Mouse (Mus musculus): ENCODE measurements around the gene Cfap61. TPM values are rescaled to one million over a fixed set of nuclear protein-coding genes. Genes with fewer than 3 reads are reported as not detected.

The Cfap61 gene
- polyA plus RNA-seq, 1 experiment from 2014 or later, result 1.4 TPM

DNA sequence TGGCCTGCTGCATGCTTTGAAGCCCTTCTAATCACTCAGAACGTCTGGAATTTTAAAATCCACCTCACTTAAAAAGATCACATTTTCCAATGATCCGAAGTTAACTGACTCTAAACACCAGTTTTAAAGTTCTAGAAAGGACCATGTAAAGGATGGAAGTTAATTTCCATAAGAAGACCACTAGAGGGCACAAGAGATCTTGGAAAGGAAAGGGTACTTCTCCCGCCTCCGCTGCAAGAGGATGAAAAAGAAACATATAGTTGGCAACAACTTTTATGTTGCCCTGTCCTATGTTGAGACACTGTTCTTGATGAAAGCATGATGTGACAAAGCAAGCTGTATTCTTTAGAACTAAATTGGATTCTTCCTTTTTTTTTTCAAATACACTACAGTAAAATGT, 22.9 kb downstream of the Cfap61 start:
- no peak overlapping the region for H3K9ac ChIP-seq (ENCODE audit: low read length)
- peaks cover 4% of the 10 kb centered on the region; the same call in 1 of the 2 replicates for H3K4me1 ChIP-seq (replicated peaks; ENCODE audit: control insufficient read depth, insufficient read depth, low read length)
- no peaks in the 10 kb centered on the region for H3K36me3 ChIP-seq (ENCODE audit: control insufficient read depth, insufficient read depth, low read length)
- no peaks in the 10 kb centered on the region; the same call in 1 of the 2 replicates for H3K27me3 ChIP-seq (ENCODE audit: control insufficient read depth, insufficient read depth, low read length)
- ATAC-seq (replicated peaks; ENCODE audit: low FRiP score) (no peak), DNase-seq (ENCODE audit: low spot score) (no peak)
- H3K4me2 ChIP-seq (ENCODE audit: low read depth, low read length, severe bottlenecking), result no peak overlapping the region
- no peaks in the 10 kb centered on the region for H3K9me3 ChIP-seq (ENCODE audit: control insufficient read depth, low read length)
- H3K27ac ChIP-seq (ENCODE audit: low read depth, low read length), result no peak overlapping the region
- H3K4me3 ChIP-seq (ENCODE audit: low read depth, low read length), result no peak overlapping the region
- WGBS, result 12% methylated on average over 4 of the region's 4 CpGs

DNA sequence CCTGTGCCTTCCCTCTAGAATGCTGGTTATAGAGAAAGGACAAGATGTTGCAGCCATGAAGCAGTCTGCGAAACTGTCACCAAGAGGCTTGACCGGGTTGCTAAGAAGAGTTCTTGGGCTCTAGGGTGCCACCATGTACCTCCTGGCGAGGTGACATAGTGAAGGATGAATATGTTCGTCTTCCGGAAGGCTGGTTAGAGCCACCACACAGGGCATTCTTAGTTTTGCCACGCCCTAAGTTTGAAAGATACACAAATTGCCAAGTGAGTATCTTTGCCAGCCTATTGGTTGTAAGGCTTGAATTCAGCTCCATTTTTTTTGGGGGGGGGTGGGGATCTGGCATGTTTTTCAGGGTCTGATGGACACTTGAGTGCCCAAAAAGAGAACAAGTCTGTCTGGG, 23.5 kb downstream of the Cfap61 start:
- no peak for DNase-seq (ENCODE audit: low spot score)

DNA sequence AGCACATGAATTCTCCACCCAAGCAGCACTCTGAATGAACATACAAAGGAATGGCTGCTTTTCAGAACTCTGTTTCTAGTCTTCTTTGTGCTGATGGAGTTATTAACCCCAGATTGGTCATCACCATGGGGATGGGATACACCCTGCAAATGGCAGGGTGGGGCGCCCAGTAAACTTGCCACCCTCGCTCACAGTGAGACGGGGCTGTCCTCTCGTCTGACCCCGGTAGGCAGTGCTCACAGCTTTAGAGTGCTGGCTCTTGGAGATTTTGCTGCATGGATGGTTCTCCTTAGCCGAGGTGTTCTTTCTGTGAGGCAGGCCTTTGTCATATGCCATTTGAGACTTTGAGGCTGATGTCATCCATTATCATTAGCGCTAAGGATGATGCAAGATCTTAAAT, 24.0 kb downstream of the Cfap61 start:
- H3K4me2 ChIP-seq (ENCODE audit: low read depth, low read length, severe bottlenecking), result no peak overlapping the region
- no peak overlapping the region for H3K9ac ChIP-seq (ENCODE audit: low read length)
- H3K36me3 ChIP-seq (ENCODE audit: control insufficient read depth, insufficient read depth, low read length), result no peaks in the 10 kb centered on the region
- no peak overlapping the region for H3K27ac ChIP-seq (ENCODE audit: low read depth, low read length)
- ATAC-seq (replicated peaks; ENCODE audit: low FRiP score), result peak; percentile 76
- no peak for DNase-seq (ENCODE audit: low spot score)
- H3K9me3 ChIP-seq (ENCODE audit: control insufficient read depth, low read length), result no peaks in the 10 kb centered on the region
- no peak overlapping the region for H3K4me3 ChIP-seq (ENCODE audit: low read depth, low read length)
- peaks cover 4% of the 10 kb centered on the region; the same call in 1 of the 2 replicates for H3K4me1 ChIP-seq (replicated peaks; ENCODE audit: control insufficient read depth, insufficient read depth, low read length)
- WGBS, result 48% methylated on average over 7 of the region's 7 CpGs
- no peaks in the 10 kb centered on the region for H3K27me3 ChIP-seq (ENCODE audit: control insufficient read depth, insufficient read depth, low read length)

More for the DNA sequence above, 23.5 kb downstream of the Cfap61 start:
- Histone ChIP-seq H3K27ac (ENCODE audit: low read depth, low read length) (peak overlapping the region; percentile 18; the same call in 1 of the 2 replicates), H3K4me3 (ENCODE audit: low read depth, low read length) (no peak overlapping the region), H3K9me3 (ENCODE audit: control insufficient read depth, low read length) (no peaks in the 10 kb centered on the region), H3K27me3 (ENCODE audit: control insufficient read depth, insufficient read depth, low read length) (no peaks in the 10 kb centered on the region), H3K9ac (ENCODE audit: low read length) (no peak overlapping the region), H3K4me2 (ENCODE audit: low read depth, low read length, severe bottlenecking) (no peak overlapping the region), H3K4me1 (replicated peaks; ENCODE audit: control insufficient read depth, insufficient read depth, low read length) (peaks cover 4% of the 10 kb centered on the region; the same call in 1 of the 2 replicates), H3K36me3 (ENCODE audit: control insufficient read depth, insufficient read depth, low read length) (no peaks in the 10 kb centered on the region)
- ATAC-seq (replicated peaks; ENCODE audit: low FRiP score), result 0 out of 2 replicates have a peak, but pooled peaks have one; percentile 1
- WGBS, result 76% methylated on average over 6 of the region's 6 CpGs

DNA sequence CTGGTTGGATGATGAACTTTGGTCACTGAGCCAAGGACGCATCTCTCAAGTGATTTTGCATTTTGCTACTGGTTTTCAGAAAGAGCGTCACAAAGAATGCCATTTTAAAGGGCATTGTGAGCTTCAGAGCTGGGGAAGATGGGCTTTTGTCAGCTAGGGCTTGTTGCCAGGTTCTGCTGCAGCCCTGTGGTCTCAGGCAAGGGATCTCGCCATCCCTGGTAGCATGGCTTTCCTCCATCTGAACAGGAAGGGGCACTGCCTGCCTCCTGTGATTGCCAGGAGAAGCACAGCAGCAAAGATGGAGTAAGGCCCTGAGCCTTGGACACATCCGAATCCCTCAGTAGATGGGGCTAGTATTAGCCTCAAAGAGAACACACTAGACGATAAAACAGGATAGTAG, 27.3 kb downstream of the Cfap61 start:
- H3K36me3 ChIP-seq (ENCODE audit: control insufficient read depth, insufficient read depth, low read length), result no peaks in the 10 kb centered on the region
- ATAC-seq (replicated peaks; ENCODE audit: low FRiP score) (no peak), DNase-seq (ENCODE audit: low spot score) (no peak)
- no peaks in the 10 kb centered on the region for H3K27me3 ChIP-seq (ENCODE audit: control insufficient read depth, insufficient read depth, low read length)
- H3K4me3 ChIP-seq (ENCODE audit: low read depth, low read length), result no peak overlapping the region
- H3K4me2 ChIP-seq (ENCODE audit: low read depth, low read length, severe bottlenecking), result no peak overlapping the region
- no peaks in the 10 kb centered on the region; the same call in 1 of the 2 replicates for H3K4me1 ChIP-seq (replicated peaks; ENCODE audit: control insufficient read depth, insufficient read depth, low read length)
- H3K9me3 ChIP-seq (ENCODE audit: control insufficient read depth, low read length), result no peaks in the 10 kb centered on the region
- H3K27ac ChIP-seq (ENCODE audit: low read depth, low read length), result no peak overlapping the region
- no peak overlapping the region for H3K9ac ChIP-seq (ENCODE audit: low read length)
- 87% methylated on average over 5 of the region's 5 CpGs for WGBS

DNA sequence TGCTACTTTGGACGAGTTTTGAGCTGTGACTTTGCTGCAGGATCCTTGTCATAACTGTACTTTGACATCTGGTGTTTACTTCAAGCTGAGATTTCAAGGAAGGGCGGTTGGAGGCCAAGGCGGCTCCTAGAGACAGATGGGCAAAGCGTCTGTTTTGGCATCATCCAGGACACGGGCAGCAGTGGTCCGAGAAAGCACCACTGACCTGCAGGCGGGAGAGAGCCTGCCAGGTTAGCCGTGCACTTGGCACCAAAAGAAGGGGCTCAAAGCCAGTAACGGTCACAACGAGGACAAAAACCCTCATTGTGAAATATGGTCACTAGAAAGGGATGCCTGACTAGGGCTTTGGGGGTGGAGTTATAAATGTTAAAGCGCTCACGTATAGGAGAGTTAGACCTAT, 36.2 kb downstream of the Cfap61 start:
- H3K4me3 ChIP-seq (ENCODE audit: low read depth, low read length), result no peak overlapping the region
- no peak for ATAC-seq (replicated peaks; ENCODE audit: low FRiP score)
- no peak overlapping the region for H3K27ac ChIP-seq (ENCODE audit: low read depth, low read length)
- no peaks in the 10 kb centered on the region for H3K36me3 ChIP-seq (ENCODE audit: control insufficient read depth, insufficient read depth, low read length)
- no peaks in the 10 kb centered on the region for H3K4me1 ChIP-seq (replicated peaks; ENCODE audit: control insufficient read depth, insufficient read depth, low read length)
- DNase-seq (ENCODE audit: low spot score), result no peak
- no peak overlapping the region for H3K4me2 ChIP-seq (ENCODE audit: low read depth, low read length, severe bottlenecking)
- no peak overlapping the region for H3K9ac ChIP-seq (ENCODE audit: low read length)
- H3K27me3 ChIP-seq (ENCODE audit: control insufficient read depth, insufficient read depth, low read length), result no peaks in the 10 kb centered on the region
- H3K9me3 ChIP-seq (ENCODE audit: control insufficient read depth, low read length), result no peaks in the 10 kb centered on the region
- 89% methylated on average over 12 of the region's 12 CpGs for WGBS

DNA sequence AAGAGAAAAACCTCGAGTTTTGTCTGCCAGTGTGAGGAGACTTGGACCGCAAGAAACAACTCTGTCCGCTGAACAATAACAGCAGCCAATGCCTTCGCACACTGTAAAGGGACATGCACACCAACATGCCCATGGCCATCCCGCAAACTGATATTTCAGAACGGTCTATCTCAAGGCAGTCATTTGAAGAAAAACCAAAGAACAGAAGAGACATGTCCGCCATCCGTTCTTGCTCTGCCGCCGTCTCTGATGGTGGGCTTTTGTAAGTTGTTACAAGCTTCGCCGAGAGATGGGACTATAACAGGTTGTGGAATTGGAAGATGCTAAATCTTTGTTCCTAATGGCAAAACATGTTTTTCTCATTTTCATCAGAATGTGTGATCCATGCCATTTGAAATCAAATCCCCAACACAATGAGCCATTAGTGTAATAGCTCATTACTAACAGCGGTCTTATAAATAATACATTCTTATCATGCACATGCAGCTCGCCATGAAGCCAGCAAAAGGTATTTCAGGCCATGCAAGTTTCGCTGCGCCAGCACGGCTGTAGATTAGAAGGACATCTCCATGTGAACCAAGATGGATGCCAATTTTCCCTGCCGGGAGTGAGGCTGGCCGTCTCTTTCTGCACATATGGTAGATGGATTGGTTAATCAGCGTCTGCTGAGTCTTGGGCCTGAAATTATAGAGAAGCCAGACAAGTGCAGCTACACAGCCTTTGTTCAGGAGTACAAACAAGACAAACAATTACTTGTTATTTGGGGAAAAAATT, 36.8 kb downstream of the Cfap61 start:
- H3K27ac ChIP-seq (ENCODE audit: low read depth, low read length), result no peak overlapping the region
- no peaks in the 10 kb centered on the region for H3K4me1 ChIP-seq (replicated peaks; ENCODE audit: control insufficient read depth, insufficient read depth, low read length)
- H3K9me3 ChIP-seq (ENCODE audit: control insufficient read depth, low read length), result no peaks in the 10 kb centered on the region
- no peak overlapping the region for H3K9ac ChIP-seq (ENCODE audit: low read length)
- no peak for DNase-seq (ENCODE audit: low spot score)
- H3K27me3 ChIP-seq (ENCODE audit: control insufficient read depth, insufficient read depth, low read length), result no peaks in the 10 kb centered on the region
- H3K4me3 ChIP-seq (ENCODE audit: low read depth, low read length), result no peak overlapping the region
- ATAC-seq (replicated peaks; ENCODE audit: low FRiP score), result no peak
- H3K36me3 ChIP-seq (ENCODE audit: control insufficient read depth, insufficient read depth, low read length), result no peaks in the 10 kb centered on the region
- no peak overlapping the region for H3K4me2 ChIP-seq (ENCODE audit: low read depth, low read length, severe bottlenecking)
- 93% methylated on average over 20 of the region's 20 CpGs for WGBS

DNA sequence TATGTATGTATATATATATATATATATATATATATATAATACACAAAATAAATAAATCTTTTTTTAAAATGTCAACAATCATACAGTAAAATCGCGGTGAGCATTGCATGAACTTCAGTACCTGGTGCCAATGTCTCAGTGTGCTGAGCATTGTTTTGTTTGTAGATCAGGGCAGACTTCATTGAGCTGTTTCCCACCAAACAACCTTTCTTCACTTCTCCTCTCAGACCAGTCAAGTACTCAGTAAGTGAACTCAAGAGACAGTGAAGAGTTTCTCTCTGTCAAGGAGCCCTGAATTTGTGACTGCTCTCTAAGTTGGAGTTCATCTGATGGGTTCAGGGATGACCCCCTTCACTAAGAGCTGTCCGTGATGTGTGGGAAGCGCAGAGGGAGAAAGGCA, 38.0 kb downstream of the Cfap61 start:
- Histone ChIP-seq H3K4me1 (replicated peaks; ENCODE audit: control insufficient read depth, insufficient read depth, low read length) (no peaks in the 10 kb centered on the region), H3K27me3 (ENCODE audit: control insufficient read depth, insufficient read depth, low read length) (no peaks in the 10 kb centered on the region), H3K4me3 (ENCODE audit: low read depth, low read length) (no peak overlapping the region), H3K4me2 (ENCODE audit: low read depth, low read length, severe bottlenecking) (no peak overlapping the region), H3K36me3 (ENCODE audit: control insufficient read depth, insufficient read depth, low read length) (no peaks in the 10 kb centered on the region), H3K27ac (ENCODE audit: low read depth, low read length) (no peak overlapping the region), H3K9ac (ENCODE audit: low read length) (no peak overlapping the region), H3K9me3 (ENCODE audit: control insufficient read depth, low read length) (no peaks in the 10 kb centered on the region)
- no peak for DNase-seq (ENCODE audit: low spot score)
- 94% methylated on average over 4 of the region's 4 CpGs for WGBS
- no peak for ATAC-seq (replicated peaks; ENCODE audit: low FRiP score)

DNA sequence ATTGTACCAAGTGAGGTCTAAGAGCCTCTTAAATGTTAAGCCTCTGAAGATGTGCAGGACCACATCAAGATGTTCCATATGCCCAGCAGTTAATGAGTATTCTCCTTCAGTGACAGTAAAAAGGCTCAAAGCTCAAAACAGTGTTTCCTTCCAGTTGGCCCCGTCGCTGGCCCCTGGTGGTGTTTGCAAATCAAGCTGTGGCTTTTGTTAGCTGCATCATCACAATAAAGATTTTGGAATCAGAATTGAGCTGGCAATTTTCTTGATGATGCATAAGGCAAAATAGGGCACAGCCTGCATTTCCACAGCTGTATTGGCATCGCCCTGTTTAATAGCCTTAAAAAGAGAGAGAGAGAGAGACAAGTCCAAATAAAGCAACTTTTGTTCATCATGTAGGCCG, 45.0 kb downstream of the Cfap61 start:
- Histone ChIP-seq H3K4me1 (replicated peaks; ENCODE audit: control insufficient read depth, insufficient read depth, low read length) (peaks cover 14% of the 10 kb centered on the region), H3K9ac (ENCODE audit: low read length) (no peak overlapping the region), H3K36me3 (ENCODE audit: control insufficient read depth, insufficient read depth, low read length) (no peaks in the 10 kb centered on the region), H3K27me3 (ENCODE audit: control insufficient read depth, insufficient read depth, low read length) (no peaks in the 10 kb centered on the region), H3K4me2 (ENCODE audit: low read depth, low read length, severe bottlenecking) (no peak overlapping the region), H3K9me3 (ENCODE audit: control insufficient read depth, low read length) (no peaks in the 10 kb centered on the region), H3K4me3 (ENCODE audit: low read depth, low read length) (no peak overlapping the region), H3K27ac (ENCODE audit: low read depth, low read length) (no peak overlapping the region)
- DNase-seq (ENCODE audit: low spot score), result no peak
- WGBS, result 48% methylated on average over 4 of the region's 4 CpGs
- no peak for ATAC-seq (replicated peaks; ENCODE audit: low FRiP score)

DNA sequence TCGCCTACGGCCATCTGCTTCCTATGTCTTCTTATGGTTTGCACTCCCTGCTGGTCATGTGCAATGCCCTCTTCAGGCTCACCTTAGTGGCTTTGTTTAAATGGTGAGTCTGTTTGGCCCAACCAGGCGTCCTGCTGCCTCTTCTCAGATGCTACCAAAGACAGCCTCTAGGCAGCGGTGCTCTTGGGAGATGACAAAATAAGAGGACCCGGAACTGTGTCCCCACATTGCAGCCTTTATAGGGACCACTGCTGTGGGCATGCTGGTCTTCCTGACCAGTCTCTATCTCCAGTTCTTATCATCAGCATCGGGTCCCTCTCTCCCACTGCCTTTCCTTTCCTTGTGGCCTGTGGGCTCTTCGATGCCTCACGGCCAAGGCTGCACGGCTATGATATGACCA, 46.3 kb downstream of the Cfap61 start:
- ATAC-seq (replicated peaks; ENCODE audit: low FRiP score), result no peak; the same call in 1 of the 2 replicates
- no peak overlapping the region for H3K4me2 ChIP-seq (ENCODE audit: low read depth, low read length, severe bottlenecking)
- H3K9ac ChIP-seq (ENCODE audit: low read length), result no peak overlapping the region
- 73% methylated on average over 9 of the region's 9 CpGs for WGBS
- H3K9me3 ChIP-seq (ENCODE audit: control insufficient read depth, low read length), result no peaks in the 10 kb centered on the region
- no peak overlapping the region for H3K27ac ChIP-seq (ENCODE audit: low read depth, low read length)
- DNase-seq (ENCODE audit: low spot score), result no peak
- no peaks in the 10 kb centered on the region for H3K27me3 ChIP-seq (ENCODE audit: control insufficient read depth, insufficient read depth, low read length)
- H3K4me3 ChIP-seq (ENCODE audit: low read depth, low read length), result no peak overlapping the region
- no peaks in the 10 kb centered on the region for H3K36me3 ChIP-seq (ENCODE audit: control insufficient read depth, insufficient read depth, low read length)
- peaks cover 14% of the 10 kb centered on the region for H3K4me1 ChIP-seq (replicated peaks; ENCODE audit: control insufficient read depth, insufficient read depth, low read length)

All from forebrain, embryonic 11.5 days (tissue).